Mouse (Mus musculus) bone marrow, adult 2 months (tissue): ENCODE data around the gene Atp6ap1.

Experiments
- CTCF ChIP-seq: fragments of 200-500 bp; IDR thresholded peaks from 2 replicates; pipeline ENCODE4 v1.5.1; 2011; ENCODE audit warnings: low read length, control low read depth; ENCODE audit not compliant: control insufficient read depth, insufficient read depth
- POLR2A ChIP-seq: fragments of 200-500 bp; IDR thresholded peaks from 2 replicates; pipeline ENCODE4 v1.6.1; 2011; ENCODE audit warnings: low read depth, mild to moderate bottlenecking, control low read depth, low read length, borderline replicate concordance; ENCODE audit not compliant: control insufficient read depth

DNA sequence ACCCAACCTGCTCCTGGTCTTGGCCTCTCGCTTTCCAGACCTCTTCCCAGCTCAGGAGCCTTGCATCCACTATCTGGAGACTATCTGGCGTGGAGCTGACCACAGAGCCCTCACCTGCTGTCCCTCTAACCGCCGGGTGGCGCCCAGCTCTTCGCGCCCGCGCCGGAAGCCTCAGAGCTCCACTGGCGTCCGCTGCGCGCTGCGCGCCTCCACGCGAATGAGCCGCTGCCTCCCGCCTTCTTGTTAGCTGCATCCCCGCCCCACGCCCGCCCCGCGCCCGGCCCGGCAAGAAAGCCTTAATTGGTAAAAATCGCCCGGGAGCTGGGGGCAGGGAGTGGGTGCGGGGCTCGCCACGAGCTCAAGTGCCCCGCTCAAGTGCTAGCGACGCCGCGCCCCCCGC lies 47.3 kb upstream of the Atp6ap1 start, which contains the start of gene Flna:
- TF ChIP-seq POLR2A (peak; percentile 37; the same call in 1 of the 2 replicates), CTCF (peak; percentile 34; the same call in 1 of the 2 replicates)
